Mouse (Mus musculus) thymus, adult 18-20 months (tissue): Measurements from ENCODE around the gene Capn11.

Experiments
- DNase-seq, 2 experiments: peaks; one replicate each; pipeline ENCODE4 v3.0.0; 2022; ENCODE audit warnings: mixed read lengths in 2 of 2

Capn11 gene

GRCm38 (mm10) chr17:45659225-45659624, at the start of gene Capn11:
Gene Capn11, minus strand, starts transcription at chr17:45659325.
- DNase-seq = no peak

GRCm38 (mm10) chr17:45708179-45708578, 49.1 kb upstream of the Capn11 start:
- DNase-seq = no peak

- DNase-seq = no peak
These were observed 48.3 kb upstream of the Capn11 start for GRCm38 (mm10) chr17:45707376-45707775.

GRCm38 (mm10) chr17:45706796-45707195, 47.7 kb upstream of the Capn11 start:
- DNase-seq = no peak

- no peak for DNase-seq
These were observed 44.1 kb upstream of the Capn11 start for GRCm38 (mm10) chr17:45703187-45703586.

- no peak for DNase-seq
These were observed 43.1 kb upstream of the Capn11 start for GRCm38 (mm10) chr17:45702254-45702653.

GRCm38 (mm10) chr17:45701236-45701591, 42.1 kb upstream of the Capn11 start:
- DNase-seq = no peak

- DNase-seq = no peak
These were observed 41.5 kb upstream of the Capn11 start for GRCm38 (mm10) chr17:45700496-45701235.

GRCm38 (mm10) chr17:45699039-45699740, 40.1 kb upstream of the Capn11 start:
- DNase-seq = no peak

- no peak for DNase-seq
These were observed 39.2 kb upstream of the Capn11 start for GRCm38 (mm10) chr17:45698368-45698767.

GRCm38 (mm10) chr17:45696981-45697380, 37.9 kb upstream of the Capn11 start:
- DNase-seq = no peak

- DNase-seq = no peak
These were observed 36.3 kb upstream of the Capn11 start for GRCm38 (mm10) chr17:45695227-45696120.

- DNase-seq = no peak
These were observed 34.9 kb upstream of the Capn11 start for GRCm38 (mm10) chr17:45693812-45694565.

GRCm38 (mm10) chr17:45692159-45692558, 33.0 kb upstream of the Capn11 start:
- no peak for DNase-seq

- no peak for DNase-seq
These were observed 30.9 kb upstream of the Capn11 start for GRCm38 (mm10) chr17:45690044-45690443.

GRCm38 (mm10) chr17:45689120-45689519, 30.0 kb upstream of the Capn11 start:
- DNase-seq = no peak

GRCm38 (mm10) chr17:45686716-45687115, 27.6 kb upstream of the Capn11 start, which contains the start of gene Tmem63b:
Gene Tmem63b, minus strand, starts transcription at chr17:45686905.
- DNase-seq = no peak

GRCm38 (mm10) chr17:45686093-45686619, 27.0 kb upstream of the Capn11 start, which contains the start of gene Mrpl14:
Gene Mrpl14, plus strand, starts transcription at chr17:45686322.
- peak; percentile 82 to 85 for DNase-seq

GRCm38 (mm10) chr17:45685171-45686092, 26.3 kb upstream of the Capn11 start:
- peak; percentile 32 to 45 for DNase-seq

GRCm38 (mm10) chr17:45684667-45685131, 25.6 kb upstream of the Capn11 start:
- no peak for DNase-seq

GRCm38 (mm10) chr17:45682843-45683242, 23.7 kb upstream of the Capn11 start:
- DNase-seq = no peak
